Mouse (Mus musculus): Measurements from ENCODE around the gene C530008M17Rik. TPM values are rescaled to one million over a fixed set of nuclear protein-coding genes. Genes with fewer than 3 reads are reported as not detected.
A peak's percentile ranks its signal among the peaks of the same experiment; 100 is the strongest.

Gene C530008M17Rik
- total RNA-seq, 2 experiments from 2014 or later: 3.9 to 4.1 TPM

- intact Hi-C loops (cut with DNase I): no loop called here
- no peak for DNase-seq
Observed at GRCm38 (mm10) chr5:76763731-76764130, 107.4 kb downstream of the C530008M17Rik start.

- intact Hi-C loops (cut with DNase I): no loop called here
- no peak for DNase-seq
Observed at GRCm38 (mm10) chr5:76769014-76769413, 112.7 kb downstream of the C530008M17Rik start.

- intact Hi-C loops (cut with DNase I): no loop called here
- DNase-seq: no peak
Observed at GRCm38 (mm10) chr5:76769572-76769971, 113.3 kb downstream of the C530008M17Rik start.

- no peak for DNase-seq
- intact Hi-C loops (cut with DNase I): loop anchor here (2.0 kb wide), 1 partner anchor 71 kb away; no protein-coding TSS in a partner anchor
Observed at GRCm38 (mm10) chr5:76771371-76771770, 115.1 kb downstream of the C530008M17Rik start.

- intact Hi-C loops (cut with DNase I): no loop called here
- no peak for DNase-seq
Observed at GRCm38 (mm10) chr5:76772831-76773230, 116.5 kb downstream of the C530008M17Rik start.

GRCm38 (mm10) chr5:76773492-76774158 is 117.3 kb downstream of the C530008M17Rik start:
- intact Hi-C loops (cut with DNase I): no loop called here

GRCm38 (mm10) chr5:76779094-76779615 is 122.8 kb downstream of the C530008M17Rik start:
- intact Hi-C loops (cut with DNase I): no loop called here
- DNase-seq: no peak

More at GRCm38 (mm10) chr5:76773492-76774158, 117.3 kb downstream of the C530008M17Rik start:
- DNase-seq: no peak

GRCm38 (mm10) chr5:76781943-76782342 is 125.6 kb downstream of the C530008M17Rik start:
- DNase-seq: no peak
- intact Hi-C loops (cut with DNase I): no loop called here

GRCm38 (mm10) chr5:76782414-76783103 is 126.2 kb downstream of the C530008M17Rik start:
- intact Hi-C loops (cut with DNase I): no loop called here
- no peak for DNase-seq

GRCm38 (mm10) chr5:76783104-76783441 is 126.8 kb downstream of the C530008M17Rik start:
- no peak for DNase-seq
- intact Hi-C loops (cut with DNase I): no loop called here

- intact Hi-C loops (cut with DNase I): no loop called here
- DNase-seq: no peak
Observed at GRCm38 (mm10) chr5:76784151-76784723, 127.9 kb downstream of the C530008M17Rik start.

GRCm38 (mm10) chr5:76785013-76785412 is 128.7 kb downstream of the C530008M17Rik start:
- intact Hi-C loops (cut with DNase I): no loop called here
- no peak for DNase-seq

GRCm38 (mm10) chr5:76789881-76790280 is 133.6 kb downstream of the C530008M17Rik start:
- intact Hi-C loops (cut with DNase I): no loop called here
- no peak for DNase-seq

- intact Hi-C loops (cut with DNase I): no loop called here
- no peak for DNase-seq
Observed at GRCm38 (mm10) chr5:76791280-76791679, 135.0 kb downstream of the C530008M17Rik start.

- no peak for DNase-seq
- intact Hi-C loops (cut with DNase I): no loop called here
Observed at GRCm38 (mm10) chr5:76792720-76793119, 136.4 kb downstream of the C530008M17Rik start.

GRCm38 (mm10) chr5:76798043-76798442 is 141.7 kb downstream of the C530008M17Rik start:
- no peak for DNase-seq
- intact Hi-C loops (cut with DNase I): no loop called here

GRCm38 (mm10) chr5:76799471-76799870 is 143.2 kb downstream of the C530008M17Rik start:
- no peak for DNase-seq
- intact Hi-C loops (cut with DNase I): no loop called here

- no peak for DNase-seq
- intact Hi-C loops (cut with DNase I): no loop called here
Observed at GRCm38 (mm10) chr5:76809031-76809430, 152.7 kb downstream of the C530008M17Rik start.

- intact Hi-C loops (cut with DNase I): no loop called here
- peak; percentile 26 to 29 for DNase-seq
Observed at GRCm38 (mm10) chr5:76815035-76815434, 158.7 kb downstream of the C530008M17Rik start.

- intact Hi-C loops (cut with DNase I): no loop called here
- DNase-seq: peak; percentile 76 to 78
Observed at GRCm38 (mm10) chr5:76815786-76816455, 159.6 kb downstream of the C530008M17Rik start.

GRCm38 (mm10) chr5:76816748-76817147 is 160.4 kb downstream of the C530008M17Rik start:
- intact Hi-C loops (cut with DNase I): no loop called here
- DNase-seq: no peak
